7 mouse cellular contexts compared by ENCODE assay signal in the genomic region with DNA sequence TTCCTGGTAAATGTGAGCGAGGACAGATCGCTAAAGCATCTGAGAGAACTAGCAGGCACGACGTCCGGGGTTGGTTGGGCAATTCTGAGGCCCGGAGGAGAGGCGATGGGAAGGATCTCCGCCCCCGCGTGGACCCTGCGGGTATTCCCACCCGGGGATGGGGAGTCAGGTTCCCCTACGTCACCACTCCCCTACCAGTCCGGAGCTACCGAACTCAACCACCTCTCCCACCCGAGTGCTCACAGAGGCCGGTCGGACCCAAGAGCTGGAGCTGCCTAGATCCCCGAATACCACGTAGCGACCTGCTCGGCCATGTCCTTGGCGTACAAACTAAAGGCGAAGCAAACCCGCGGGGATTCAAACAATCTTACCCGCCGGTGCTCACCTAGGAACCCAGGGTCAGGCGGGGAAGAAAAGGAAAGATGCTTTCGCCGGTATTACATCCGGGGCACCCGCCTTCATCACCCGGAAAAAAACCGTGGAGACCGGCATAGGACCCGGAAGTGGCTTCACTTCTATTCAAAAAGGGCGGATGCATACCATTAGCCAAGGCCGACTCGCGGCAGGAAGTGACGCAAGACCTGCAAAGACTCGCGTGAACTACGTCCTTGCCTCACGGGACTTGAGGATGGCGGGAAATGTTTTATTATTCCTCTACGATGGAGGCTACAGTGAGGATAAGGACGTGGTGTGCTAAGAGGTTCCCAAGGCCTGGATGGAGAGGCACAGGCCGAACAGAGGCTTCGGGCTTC. TPM values are rescaled to one million over a fixed set of nuclear protein-coding genes. Genes with fewer than 3 reads are reported as not detected.
DNase-seq lines count a peak whose midpoint lies in the region; ATAC-seq lines count a peak whose summit lies in the region.

Gene Cd2bp2 (minus strand): TSS at position 507 of the 752 bp plus-strand sequence.

- H3K36me3 ChIP-seq in embryonic facial prominence, embryonic 12.5 days: peaks cover 77% of the 10 kb centered on the region
- peaks cover 42% of the 10 kb centered on the region for H3K36me3 ChIP-seq in limb, embryonic 11.5 days (ENCODE audit: control insufficient read depth, insufficient read depth, low read length)
- peaks cover 78% of the 10 kb centered on the region for H3K36me3 ChIP-seq in midbrain, embryonic 14.5 days (ENCODE audit: control insufficient read depth, insufficient read depth, low read length)

- no peaks in the 10 kb centered on the region for H3K9me3 ChIP-seq in embryonic facial prominence, embryonic 12.5 days
- no peaks in the 10 kb centered on the region for H3K9me3 ChIP-seq in limb, embryonic 11.5 days (ENCODE audit: control insufficient read depth, low read length)
- no peaks in the 10 kb centered on the region for H3K9me3 ChIP-seq in midbrain, embryonic 14.5 days (ENCODE audit: control insufficient read depth, low read length)

- whole genome bisulfite sequencing in embryonic facial prominence, embryonic 12.5 days: under 1% methylated on average over 51 of the region's 51 CpGs
- under 1% methylated on average over 51 of the region's 51 CpGs for WGBS in limb, embryonic 11.5 days
- WGBS in midbrain, embryonic 14.5 days: under 1% methylated on average over 51 of the region's 51 CpGs

- peak within 1 kb of the TSS; percentile 61 for H3K4me3 ChIP-seq in embryonic facial prominence, embryonic 12.5 days
- H3K4me3 ChIP-seq in limb, embryonic 11.5 days (ENCODE audit: low read depth, low read length): peak within 1 kb of the TSS; percentile 72
- H3K4me3 ChIP-seq in midbrain, embryonic 14.5 days (replicated peaks; ENCODE audit: low read depth, low read length): peak within 1 kb of the TSS; percentile 75

- peaks cover 23% of the 10 kb centered on the region for H3K4me1 ChIP-seq in embryonic facial prominence, embryonic 12.5 days
- peaks cover 14% of the 10 kb centered on the region for H3K4me1 ChIP-seq in limb, embryonic 11.5 days (ENCODE audit: control insufficient read depth, insufficient read depth, low read length)
- H3K4me1 ChIP-seq in midbrain, embryonic 14.5 days (ENCODE audit: control insufficient read depth, insufficient read depth, low read length): peaks cover 15% of the 10 kb centered on the region

- no peaks in the 10 kb centered on the region for H3K27me3 ChIP-seq in embryonic facial prominence, embryonic 12.5 days
- H3K27me3 ChIP-seq in limb, embryonic 11.5 days (ENCODE audit: control insufficient read depth, insufficient read depth, low read length): no peaks in the 10 kb centered on the region
- H3K27me3 ChIP-seq in midbrain, embryonic 14.5 days (ENCODE audit: control insufficient read depth, insufficient read depth, low read length): no peaks in the 10 kb centered on the region

- DNase-seq in adrenal gland, postnatal 25 days: peak; percentile 92
- peak; percentile 99 for DNase-seq in heart, adult 11 months
- peak; percentile 94 for DNase-seq in kidney, adult 18-20 months
- DNase-seq in limb, embryonic 11.5 days (ENCODE audit: low spot score): peak; percentile 96
- DNase-seq in midbrain, embryonic 14.5 days: peak; percentile 99
- peak; percentile 86 to 87 for DNase-seq in spleen, adult 18-20 months

- H3K4me2 ChIP-seq in embryonic facial prominence, embryonic 12.5 days (replicated peaks): peak within 1 kb of the TSS; percentile 87
- peak within 1 kb of the TSS; percentile 89 for H3K4me2 ChIP-seq in limb, embryonic 11.5 days (ENCODE audit: low read depth, severe bottlenecking)
- peak within 1 kb of the TSS; percentile 82 for H3K4me2 ChIP-seq in midbrain, embryonic 14.5 days (ENCODE audit: low read length)

- H3K27ac ChIP-seq in embryonic facial prominence, embryonic 12.5 days: peak within 1 kb of the TSS; percentile 91
- H3K27ac ChIP-seq in limb, embryonic 11.5 days (replicated peaks; ENCODE audit: low read depth, low read length): peak within 1 kb of the TSS; percentile 91
- peak within 1 kb of the TSS; percentile 87 for H3K27ac ChIP-seq in midbrain, embryonic 14.5 days (replicated peaks; ENCODE audit: low read depth, low read length)

- peak; percentile 92 for ATAC-seq in embryonic facial prominence, embryonic 12.5 days (ENCODE audit: insufficient number of reproducible peaks, insufficient read depth, low FRiP score, low TSS enrichment)
- peak; percentile 96 for ATAC-seq in limb, embryonic 11.5 days (ENCODE audit: insufficient number of reproducible peaks, low FRiP score, low TSS enrichment, low read depth)
- peak; percentile 97 for ATAC-seq in midbrain, embryonic 14.5 days (ENCODE audit: low FRiP score, low TSS enrichment)

- H3K9ac ChIP-seq in embryonic facial prominence, embryonic 12.5 days: peak within 1 kb of the TSS; percentile 77
- peak within 1 kb of the TSS; percentile 87 for H3K9ac ChIP-seq in limb, embryonic 11.5 days (ENCODE audit: low read length)
- peak within 1 kb of the TSS; percentile 68 for H3K9ac ChIP-seq in midbrain, embryonic 14.5 days (replicated peaks; ENCODE audit: low read length)

RNA-seq across cellular contexts. Expression of gene Cd2bp2, which starts in this region (rescaled TPM):
- total RNA-seq in adrenal gland, postnatal 25 days (2021): 53.5 and 65.9 TPM in 2 replicates
- 73.7 and 82.5 TPM in 2 replicates for polyA plus RNA-seq in embryonic facial prominence, embryonic 12.5 days (2016; fragmentation: Nextera tagmentation; extraction: Ambion mirVana)
- polyA plus RNA-seq in limb, embryonic 11.5 days (2014; fragmentation: Nextera tagmentation; extraction: Ambion mirVana): 77.0 and 83.7 TPM in 2 replicates
- 59.5 and 81.1 TPM in 2 replicates for polyA plus RNA-seq in midbrain, embryonic 14.5 days (2014; fragmentation: Nextera tagmentation; extraction: Ambion mirVana)

Comparison
In these comparisons a context has a peak if more than half of its experiments do, and no peak if none do; other contexts are left out.
1. Peak in every context shown above with its lines: DNase-seq, ATAC-seq, H3K4me3 ChIP-seq and H3K27ac ChIP-seq.